In the genomic region with DNA sequence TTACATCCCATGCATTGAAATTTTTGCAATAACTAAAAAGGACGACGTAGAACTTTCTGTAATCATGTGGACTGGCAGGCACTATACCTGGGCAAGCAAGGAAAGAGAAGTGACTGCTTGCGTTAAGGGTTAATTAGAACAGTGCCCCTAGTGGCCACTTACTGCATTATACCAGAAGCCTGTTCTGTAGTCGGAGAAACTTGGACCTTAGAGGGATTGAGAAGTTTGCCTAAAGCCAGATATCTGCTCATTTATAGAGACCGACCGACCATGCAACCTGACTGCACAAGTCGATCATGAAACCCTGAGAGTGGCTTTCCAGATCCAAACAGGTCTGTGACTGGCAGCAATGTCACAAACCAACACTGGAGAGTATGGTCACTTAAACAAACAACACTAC, we compare ENCODE assay signal across 8 mouse cellular contexts. TPM values are rescaled to one million over a fixed set of nuclear protein-coding genes. Genes with fewer than 3 reads are reported as not detected.
DNase-seq lines count a peak whose midpoint lies in the region; ATAC-seq and TF ChIP-seq lines count a peak whose summit lies in the region.
"Had no signal": no experiment of that assay in that cellular context is flagged by ENCODE, and none has a peak within 500 bp of the region (broad histone marks: within the 10 kb centered on the region; RNA-seq: fewer than 3 reads in every experiment).

No protein-coding gene starts in this region.

- no peak overlapping the region for H3K27ac ChIP-seq in embryonic facial prominence, embryonic 11.5 days (replicated peaks; ENCODE audit: low read depth, low read length)
- H3K27ac ChIP-seq in liver, embryonic 11.5 days (ENCODE audit: low read depth, low read length) = peak overlapping the region; percentile 97
- H3K27ac ChIP-seq in small intestine, adult 2 months (ENCODE audit: insufficient read depth, low read depth, low read length) = peak overlapping the region; percentile 96

- no peak for TF ChIP-seq POLR2A in small intestine, adult 2 months (IDR thresholded peaks at IDR 0.05; ENCODE audit: low read depth, low read length)

- H3K4me1 ChIP-seq in embryonic facial prominence, embryonic 11.5 days (ENCODE audit: control insufficient read depth, insufficient read depth, low read length) = no peaks in the 10 kb centered on the region
- H3K4me1 ChIP-seq in liver, embryonic 11.5 days (replicated peaks; ENCODE audit: control insufficient read depth, insufficient read depth, low read length) = peaks cover 41% of the 10 kb centered on the region
- H3K4me1 ChIP-seq in small intestine, adult 2 months (ENCODE audit: control insufficient read depth, insufficient read depth, insufficient read length, low read length) = peaks cover 9% of the 10 kb centered on the region; the same call in 1 of the 2 replicates

- no peaks in the 10 kb centered on the region for H3K36me3 ChIP-seq in embryonic facial prominence, embryonic 11.5 days (replicated peaks; ENCODE audit: control insufficient read depth, insufficient read depth, low read depth, low read length)
- no peaks in the 10 kb centered on the region for H3K36me3 ChIP-seq in liver, embryonic 11.5 days (ENCODE audit: control insufficient read depth, insufficient read depth, low read length)
- no peaks in the 10 kb centered on the region for H3K36me3 ChIP-seq in small intestine, adult 2 months (ENCODE audit: control insufficient read depth, insufficient read depth, low read length)

- peak; percentile 30 to 45 for DNase-seq in left cerebral cortex, adult 18-20 months (ENCODE audit: low spot score in 2 of 2)
- DNase-seq in left cerebral cortex, adult 8-10 months (ENCODE audit: low spot score in 2 of 2) = no peak
- DNase-seq in R1 (ENCODE audit: low read depth, low spot score) = peak; percentile 65
- DNase-seq in embryonic facial prominence, embryonic 11.5 days (ENCODE audit: low spot score) = peak; percentile 74
- no peak for DNase-seq in liver, embryonic 11.5 days (ENCODE audit: low spot score)

- TF ChIP-seq CTCF in small intestine, adult 2 months (IDR thresholded peaks at IDR 0.05; ENCODE audit: extremely low read depth, insufficient read length, insufficient replicate concordance, low read depth, low read length) = no peak

- no peak overlapping the region for H3K9ac ChIP-seq in embryonic facial prominence, embryonic 11.5 days (replicated peaks; ENCODE audit: low read length)
- H3K9ac ChIP-seq in liver, embryonic 11.5 days (ENCODE audit: low read depth, low read length) = peak overlapping the region; percentile 23; the same call in 1 of the 2 replicates

- H3K4me3 ChIP-seq in embryonic facial prominence, embryonic 11.5 days (ENCODE audit: low read depth, low read length) = no peak overlapping the region
- no peak overlapping the region for H3K4me3 ChIP-seq in liver, embryonic 11.5 days (ENCODE audit: low read depth, low read length)
- no peak overlapping the region for H3K4me3 ChIP-seq in small intestine, adult 2 months (ENCODE audit: low read depth, low read length)

- no peaks in the 10 kb centered on the region for H3K9me3 ChIP-seq in embryonic facial prominence, embryonic 11.5 days (replicated peaks; ENCODE audit: control insufficient read depth, low read length)
- H3K9me3 ChIP-seq in liver, embryonic 11.5 days (ENCODE audit: control insufficient read depth, low read length) = no peaks in the 10 kb centered on the region
- H3K9me3 ChIP-seq: megakaryocyte, embryonic 14.5 days had no signal

- no peak overlapping the region for H3K4me2 ChIP-seq in embryonic facial prominence, embryonic 11.5 days (ENCODE audit: low read depth, low read length)
- no peak overlapping the region for H3K4me2 ChIP-seq in liver, embryonic 11.5 days

- WGBS in embryonic facial prominence, embryonic 11.5 days = 22% methylated on average over 7 of the region's 7 CpGs
- WGBS in liver, embryonic 11.5 days = 13% methylated on average over 7 of the region's 7 CpGs
- 7% methylated on average over 7 of the region's 7 CpGs for WGBS in small intestine, adult 2 months

- H3K27me3 ChIP-seq in embryonic facial prominence, embryonic 11.5 days (ENCODE audit: control insufficient read depth, insufficient read depth, low read length) = no peaks in the 10 kb centered on the region
- H3K27me3 ChIP-seq in liver, embryonic 11.5 days (replicated peaks; ENCODE audit: control insufficient read depth, insufficient read depth, low read length) = no peaks in the 10 kb centered on the region
- no peaks in the 10 kb centered on the region for H3K27me3 ChIP-seq in small intestine, adult 2 months (ENCODE audit: control insufficient read depth, insufficient read depth, low read length)
- H3K27me3 ChIP-seq: megakaryocyte, embryonic 14.5 days had no signal

- no peak for ATAC-seq in embryonic facial prominence, embryonic 11.5 days (replicated peaks; ENCODE audit: insufficient number of reproducible peaks, low FRiP score, low TSS enrichment, low read depth)
- 0 out of 2 replicates have a peak, but pooled peaks have one; percentile 13 for ATAC-seq in liver, embryonic 11.5 days (replicated peaks; ENCODE audit: low FRiP score)
- no peak for ATAC-seq in inflammation-experienced regulatory T-cells, adult 6 months

RNA-seq across cellular contexts. Expression of a gene that starts 8.0 kb away (rescaled TPM):
- 10 to 100 TPM; 81.2 to 81.3 TPM for total RNA-seq in left cerebral cortex, adult 18-20 months (2021)
- total RNA-seq in left cerebral cortex, adult 8-10 months (2022) = 10 to 100 TPM; 72.9 to 94.8 (median 80.5) TPM
- polyA plus RNA-seq in embryonic facial prominence, embryonic 11.5 days (2014; fragmentation: Nextera tagmentation; extraction: Ambion mirVana) = 31.4 and 33.2 TPM in 2 replicates
- 125 and 137 TPM in 2 replicates for polyA plus RNA-seq in liver, embryonic 11.5 days (2014; fragmentation: Nextera tagmentation; extraction: Ambion mirVana)
- polyA plus RNA-seq in small intestine, adult 2 months (2012; rRNA removed) = 32.3 and 36.4 TPM in 2 replicates
- polyA plus RNA-seq in inflammation-experienced regulatory T-cells, adult 6 months (2017; shearing (Covaris generic)) = 1 to 10 TPM in 2 of 3 experiments, under 1 TPM in 1; 0.52 to 5.5 (median 4.5) TPM

RNA-seq across cellular contexts. Expression of a gene that starts 43.1 kb away (rescaled TPM):
- not detected for total RNA-seq in left cerebral cortex, adult 18-20 months (2021)
- total RNA-seq in left cerebral cortex, adult 8-10 months (2022) = under 1 TPM in 3 of 4 experiments, not detected in 1; 0.17 to 0.95 (median 0.46) TPM
- polyA plus RNA-seq in embryonic facial prominence, embryonic 11.5 days (2014; fragmentation: Nextera tagmentation; extraction: Ambion mirVana) = not detected in 2 replicates
- 1.9 and 2.0 TPM in 2 replicates for polyA plus RNA-seq in liver, embryonic 11.5 days (2014; fragmentation: Nextera tagmentation; extraction: Ambion mirVana)
- 10.2 and 15.4 TPM in 2 replicates for polyA plus RNA-seq in small intestine, adult 2 months (2012; rRNA removed)
- 1 to 10 TPM; 1.8 to 4.3 (median 4.1) TPM for polyA plus RNA-seq in inflammation-experienced regulatory T-cells, adult 6 months (2017; shearing (Covaris generic))

RNA-seq across cellular contexts. Expression of a gene that starts 48.7 kb away (rescaled TPM):
- 1 to 10 TPM; 1.5 to 1.9 TPM for total RNA-seq in left cerebral cortex, adult 18-20 months (2021)
- total RNA-seq in left cerebral cortex, adult 8-10 months (2022) = 1 to 10 TPM; 1.2 to 2.2 (median 1.8) TPM
- polyA plus RNA-seq in embryonic facial prominence, embryonic 11.5 days (2014; fragmentation: Nextera tagmentation; extraction: Ambion mirVana) = 28.1 and 30.3 TPM in 2 replicates
- 16.4 and 17.6 TPM in 2 replicates for polyA plus RNA-seq in liver, embryonic 11.5 days (2014; fragmentation: Nextera tagmentation; extraction: Ambion mirVana)
- polyA plus RNA-seq in small intestine, adult 2 months (2012; rRNA removed) = 8.1 TPM in 2 replicates
- polyA plus RNA-seq in inflammation-experienced regulatory T-cells, adult 6 months (2017; shearing (Covaris generic)) = 1 to 10 TPM in 1 of 3 experiments, under 1 TPM in 2; 0.24 to 1.0 (median 0.25) TPM

RNA-seq across cellular contexts. Expression of a gene that starts 50.9 kb away (rescaled TPM):
- total RNA-seq in left cerebral cortex, adult 18-20 months (2021) = under 1 TPM; 0.30 to 0.87 TPM
- under 1 TPM in 2 of 4 experiments, not detected in 2; 0.27 to 0.30 TPM for total RNA-seq in left cerebral cortex, adult 8-10 months (2022)
- polyA plus RNA-seq in embryonic facial prominence, embryonic 11.5 days (2014; fragmentation: Nextera tagmentation; extraction: Ambion mirVana) = 2.0 and 3.2 TPM in 2 replicates
- polyA plus RNA-seq in liver, embryonic 11.5 days (2014; fragmentation: Nextera tagmentation; extraction: Ambion mirVana) = 11.8 and 11.9 TPM in 2 replicates
- polyA plus RNA-seq in small intestine, adult 2 months (2012; rRNA removed) = 3.5 and 7.6 TPM in 2 replicates
- under 1 TPM in 2 of 3 experiments, not detected in 1; 0.24 to 0.26 TPM for polyA plus RNA-seq in inflammation-experienced regulatory T-cells, adult 6 months (2017; shearing (Covaris generic))

Comparison
In these comparisons a context has a peak if more than half of its experiments do, and no peak if none do; other contexts are left out.
1. DNase-seq: peak in left cerebral cortex, adult 18-20 months (2 of 2), R1 (single experiment) and embryonic facial prominence, embryonic 11.5 days (single experiment); none in left cerebral cortex, adult 8-10 months (0 of 2) and liver, embryonic 11.5 days (single experiment).